Comparison of ENCODE assay signal across 11 mouse cellular contexts in the genomic region with DNA sequence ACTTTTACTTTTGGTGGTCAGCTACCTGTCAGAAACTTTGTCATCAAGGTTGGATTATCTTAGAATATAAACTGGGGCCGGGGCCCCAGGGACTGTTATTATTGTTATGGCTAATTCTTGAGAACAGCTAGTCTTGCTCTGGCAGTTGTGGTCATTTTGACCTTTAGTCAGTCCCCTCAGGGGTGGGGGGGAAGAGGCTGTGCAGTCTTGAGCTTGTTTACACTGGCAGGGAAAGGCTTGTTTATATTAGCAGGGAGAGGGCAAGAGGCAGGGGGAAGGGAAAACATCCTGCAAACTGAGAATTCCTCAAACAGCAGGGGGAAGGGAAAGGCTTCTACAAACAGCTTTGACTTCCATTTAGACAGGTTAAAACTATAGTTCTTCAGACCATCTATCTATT.
A peak's percentile ranks its signal among the peaks of the same experiment; 100 is the strongest.
DNase-seq lines count a peak whose midpoint lies in the region; ATAC-seq and TF ChIP-seq lines count a peak whose summit lies in the region.
"Had no signal": no experiment of that assay in that cellular context is flagged by ENCODE, and none has a peak within 500 bp of the region (broad histone marks: within the 10 kb centered on the region; RNA-seq: fewer than 3 reads in every experiment).

No protein-coding gene starts in this region.

- no peak overlapping the region for H3K9ac ChIP-seq in hindbrain, embryonic 12.5 days
- no peak overlapping the region for H3K9ac ChIP-seq in lung, embryonic 15.5 days
- H3K9ac ChIP-seq: embryonic facial prominence, embryonic 15.5 days had no signal

- H3K4me2 ChIP-seq in hindbrain, embryonic 12.5 days (replicated peaks), result no peak overlapping the region
- H3K4me2 ChIP-seq in lung, embryonic 15.5 days, result no peak overlapping the region
- H3K4me2 ChIP-seq: embryonic facial prominence, embryonic 15.5 days had no signal

- TF ChIP-seq POLR2A in brain, embryonic 14.5 days (IDR thresholded peaks at IDR 0.05; ENCODE audit: borderline replicate concordance, extremely low read depth, insufficient read depth, insufficient read length, poor library complexity, severe bottlenecking), result no peak

- H3K9me3 ChIP-seq in hindbrain, embryonic 10.5 days, result no peaks in the 10 kb centered on the region
- H3K9me3 ChIP-seq in hindbrain, embryonic 12.5 days (replicated peaks), result no peaks in the 10 kb centered on the region
- H3K9me3 ChIP-seq in lung, embryonic 15.5 days, result no peaks in the 10 kb centered on the region
- H3K9me3 ChIP-seq: embryonic facial prominence, embryonic 15.5 days had no signal

- no peak overlapping the region for H3K4me3 ChIP-seq in hindbrain, embryonic 10.5 days
- H3K4me3 ChIP-seq in hindbrain, embryonic 12.5 days, result no peak overlapping the region
- H3K4me3 ChIP-seq in lung, embryonic 15.5 days, result no peak overlapping the region
- H3K4me3 ChIP-seq in left cerebral cortex, adult 2 months, result no peak overlapping the region
- H3K4me3 ChIP-seq: embryonic facial prominence, embryonic 15.5 days had no signal

- intact Hi-C loops in left cerebral cortex, adult 2 months (cut with DNase I), result no loop called here
- intact Hi-C loops in left cerebral cortex, postnatal 25 days (cut with DNase I), result no loop called here

- 64% methylated on average over 1 of the region's 1 CpGs for WGBS in hindbrain, embryonic 10.5 days
- 57% methylated on average over 1 of the region's 1 CpGs for WGBS in hindbrain, embryonic 12.5 days
- WGBS in lung, embryonic 15.5 days, result 29% methylated on average over 1 of the region's 1 CpGs

- no peak overlapping the region for H3K27ac ChIP-seq in hindbrain, embryonic 10.5 days
- H3K27ac ChIP-seq in hindbrain, embryonic 12.5 days, result no peak overlapping the region
- H3K27ac ChIP-seq in lung, embryonic 15.5 days, result no peak overlapping the region
- H3K27ac ChIP-seq in left cerebral cortex, adult 2 months, result no peak overlapping the region
- H3K27ac ChIP-seq: embryonic facial prominence, embryonic 15.5 days had no signal

- DNase-seq in hindbrain, embryonic 10.5 days (ENCODE audit: low spot score), result peak; percentile 16
- peak; percentile 8 for DNase-seq in brain, embryonic 14.5 days (ENCODE audit: low read depth)
- peak; percentile 40 for DNase-seq in kidney, adult 9 months
- no peak for DNase-seq in left cerebral cortex, adult 18-20 months (ENCODE audit: low spot score in 2 of 2)
- no peak for DNase-seq in left cerebral cortex, adult 2 months (ENCODE audit: extremely low spot score in 1 of 2, low spot score in 2 of 2)
- DNase-seq in left cerebral cortex, postnatal 25 days (ENCODE audit: low spot score in 2 of 2), result no peak
- DNase-seq: cerebellum, adult 18-20 months; thymus, postnatal 14 days had no signal

- no peaks in the 10 kb centered on the region for H3K4me1 ChIP-seq in hindbrain, embryonic 10.5 days (replicated peaks)
- no peaks in the 10 kb centered on the region for H3K4me1 ChIP-seq in hindbrain, embryonic 12.5 days
- no peaks in the 10 kb centered on the region for H3K4me1 ChIP-seq in lung, embryonic 15.5 days
- H3K4me1 ChIP-seq: embryonic facial prominence, embryonic 15.5 days had no signal

- no peak for ATAC-seq in hindbrain, embryonic 12.5 days (ENCODE audit: low FRiP score)
- peak; percentile 85; the same call in 1 of the 2 replicates for ATAC-seq in lung, embryonic 15.5 days (ENCODE audit: borderline replicate concordance, extremely low read depth, low FRiP score, low TSS enrichment)

- H3K27me3 ChIP-seq in hindbrain, embryonic 10.5 days (ENCODE audit: insufficient read depth, poor library complexity, severe bottlenecking), result no peaks in the 10 kb centered on the region
- no peaks in the 10 kb centered on the region for H3K27me3 ChIP-seq in hindbrain, embryonic 12.5 days
- no peaks in the 10 kb centered on the region for H3K27me3 ChIP-seq in lung, embryonic 15.5 days
- H3K27me3 ChIP-seq: embryonic facial prominence, embryonic 15.5 days had no signal

- no peaks in the 10 kb centered on the region for H3K36me3 ChIP-seq in hindbrain, embryonic 10.5 days
- no peaks in the 10 kb centered on the region for H3K36me3 ChIP-seq in hindbrain, embryonic 12.5 days
- H3K36me3 ChIP-seq in lung, embryonic 15.5 days, result no peaks in the 10 kb centered on the region
- H3K36me3 ChIP-seq: embryonic facial prominence, embryonic 15.5 days had no signal

- TF ChIP-seq CTCF in brain, embryonic 14.5 days (IDR thresholded peaks at IDR 0.05; ENCODE audit: borderline replicate concordance, extremely low read depth, insufficient read depth, insufficient read length), result no peak
- TF ChIP-seq CTCF in left cerebral cortex, adult 2 months (IDR thresholded peaks at IDR 0.05), result no peak

Comparison
In these comparisons a context has a peak if more than half of its experiments do, and no peak if none do; other contexts are left out.
1. DNase-seq: peak in hindbrain, embryonic 10.5 days (single experiment), brain, embryonic 14.5 days (single experiment) and kidney, adult 9 months (single experiment); none in left cerebral cortex, adult 18-20 months (0 of 2), left cerebral cortex, adult 2 months (0 of 2) and left cerebral cortex, postnatal 25 days (0 of 2).